Mouse (Mus musculus): ENCODE measurements at regions not wholly inside any gene's neighbourhood (a gene's known extent, or its start where the extent isn't known, plus 50 kb on each side); places are given as distances from the start of the nearest gene placed in this dataset.
"Not testable (repeated sequence)": the region's sequence is repeated elsewhere in the genome, so short reads cannot be mapped to it uniquely, and the experiment has no call there.

DNA sequence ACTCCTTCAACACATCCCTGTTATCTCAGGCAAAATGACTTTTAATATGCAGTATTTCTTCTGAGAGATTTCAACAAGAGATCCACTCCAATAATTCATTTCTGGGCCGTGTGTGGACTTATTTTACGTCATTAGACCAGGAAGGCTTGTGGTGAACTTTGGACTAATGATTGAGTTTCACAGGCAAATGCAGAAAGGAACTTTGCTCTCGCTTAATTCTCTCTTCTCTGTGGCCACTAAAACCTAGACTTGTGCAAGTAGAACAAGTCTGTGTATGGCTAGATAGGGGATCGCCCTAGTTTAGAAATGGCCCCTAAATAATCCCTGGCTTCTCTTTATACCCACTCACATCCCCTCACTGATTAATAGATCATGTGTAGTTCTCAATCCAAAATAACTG lies 50.6 kb upstream of the Ppp1r12a start:
- DNase-seq = no peak

DNA sequence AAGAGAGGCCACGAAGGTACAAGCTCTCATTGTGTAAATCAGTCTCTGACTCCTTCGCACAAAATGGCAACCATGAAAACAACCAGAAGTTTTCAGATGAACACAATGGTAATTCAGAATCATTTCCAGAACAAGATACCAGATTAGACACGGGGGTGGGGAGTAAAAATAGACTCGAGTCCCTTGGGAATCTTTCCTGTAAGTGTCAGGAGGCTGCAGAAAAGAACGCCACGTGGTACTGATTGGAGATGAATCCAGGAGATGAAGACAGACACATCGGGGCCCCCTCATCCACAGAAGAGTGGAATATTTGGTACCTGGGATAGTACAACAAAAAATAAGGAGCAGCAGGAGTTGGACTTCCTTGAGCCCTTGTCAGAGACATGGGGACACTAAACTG lies 51.1 kb upstream of the Ppp1r12a start:
- no peak for DNase-seq

DNA sequence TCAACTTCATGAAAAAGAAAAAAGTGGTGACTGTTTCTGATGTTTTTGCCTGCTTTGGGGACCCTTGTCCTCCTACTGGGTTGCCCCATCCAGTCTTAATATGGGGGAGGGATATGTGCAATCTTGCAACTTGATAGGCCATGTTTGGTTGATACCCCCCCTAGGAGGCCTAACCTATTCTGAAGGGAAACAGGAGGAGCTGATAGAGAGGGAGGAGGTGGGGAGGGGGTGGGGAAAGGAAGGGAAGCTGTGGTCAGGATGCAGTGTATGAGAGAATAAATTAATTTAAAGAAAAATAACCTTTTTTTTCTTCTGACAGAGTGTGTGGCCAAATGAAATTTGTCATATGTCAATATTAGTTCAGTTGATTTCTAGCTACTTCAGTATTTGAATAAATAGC lies 51.8 kb upstream of the Ppp1r12a start:
- no peak for DNase-seq

DNA sequence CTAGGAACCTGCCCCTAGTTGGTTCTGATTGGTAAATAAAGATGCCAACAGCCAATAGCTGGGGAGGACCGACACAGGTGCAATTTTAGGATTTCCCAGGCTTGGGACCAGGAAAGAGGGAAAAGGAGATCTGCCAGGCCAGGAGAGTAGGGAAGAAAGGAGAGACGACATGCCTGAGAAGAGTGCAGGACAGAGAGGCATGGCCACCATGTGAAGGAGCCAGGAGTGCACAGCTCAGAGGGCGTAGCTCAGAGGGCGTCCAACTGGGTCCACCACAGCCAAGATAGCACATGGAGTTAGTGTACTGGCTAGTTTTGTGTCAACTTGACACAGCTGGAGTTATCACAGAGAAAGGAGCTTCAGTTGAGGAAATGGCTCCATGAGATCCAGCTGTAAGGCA lies 53.5 kb upstream of the Ppp1r12a start:
- not testable (repeated sequence) for DNase-seq

DNA sequence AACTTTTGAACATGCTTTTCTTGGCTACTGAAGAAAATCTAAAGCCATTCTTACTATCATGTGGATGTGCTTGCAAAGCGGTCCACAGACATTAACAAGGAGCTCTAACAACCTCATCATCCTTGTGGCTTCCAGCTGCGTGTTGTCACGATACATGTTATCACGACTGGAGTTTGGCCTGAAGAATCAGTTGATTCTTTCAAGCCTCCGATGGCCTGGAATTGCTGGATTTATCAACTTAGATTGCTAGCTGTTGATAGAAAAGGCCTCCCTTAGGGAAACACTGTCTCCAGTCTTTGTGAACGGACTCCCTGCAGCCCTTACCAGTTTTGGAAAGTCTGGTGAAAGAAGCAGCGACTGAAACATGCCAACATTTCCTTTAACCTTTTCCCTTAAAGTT lies 60.5 kb upstream of the Ppp1r12a start:
- no peak for DNase-seq

DNA sequence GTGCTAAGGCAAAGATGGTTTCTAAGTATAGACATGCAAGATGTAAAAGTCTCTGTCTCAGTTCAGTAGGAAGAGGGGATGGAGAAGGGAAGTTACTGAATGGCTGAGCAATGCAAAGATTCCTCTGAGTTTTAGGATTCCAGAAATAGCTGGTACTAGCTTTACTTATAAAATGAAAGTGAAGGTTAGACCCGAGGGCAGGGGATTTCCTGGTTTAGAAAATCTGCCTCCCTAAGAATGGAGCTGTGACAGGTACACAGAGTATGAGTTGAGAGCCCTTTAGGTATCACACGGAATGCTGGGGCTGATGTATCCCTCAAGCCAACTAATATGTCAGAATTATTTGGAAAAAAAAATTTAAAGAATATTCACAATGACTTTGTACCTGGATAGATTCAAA lies 69.0 kb upstream of the Ppp1r12a start:
- no peak for DNase-seq

DNA sequence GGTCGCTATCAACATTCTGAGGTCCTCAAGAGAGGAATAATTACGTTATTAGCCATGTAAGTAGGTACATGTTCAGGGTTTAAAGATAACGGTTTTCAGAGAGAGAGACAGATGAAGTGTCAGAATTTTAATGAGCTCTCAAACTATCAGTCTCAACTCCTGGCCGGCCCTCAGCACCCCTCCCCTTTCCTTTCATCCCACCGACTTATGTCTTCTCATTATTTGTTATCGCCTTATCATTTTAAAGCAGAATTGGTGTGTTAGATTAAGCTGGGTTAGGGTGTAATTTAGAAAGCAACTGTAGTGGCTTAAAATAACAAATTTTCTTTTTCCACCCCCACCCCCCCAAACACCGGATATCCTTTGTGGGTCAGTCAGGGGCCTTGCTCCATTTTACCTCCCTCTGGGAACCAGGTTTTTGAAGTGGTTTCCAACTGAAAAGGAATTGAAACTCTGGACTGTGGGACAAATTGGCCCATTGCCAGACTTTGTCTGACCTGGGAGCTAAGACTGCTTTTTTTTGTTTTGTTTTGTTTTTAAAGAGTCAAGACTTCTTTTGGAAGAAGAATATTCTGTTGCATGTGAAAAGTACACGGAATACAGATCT lies 72.5 kb upstream of the Ppp1r12a start:
- no peak for DNase-seq

DNA sequence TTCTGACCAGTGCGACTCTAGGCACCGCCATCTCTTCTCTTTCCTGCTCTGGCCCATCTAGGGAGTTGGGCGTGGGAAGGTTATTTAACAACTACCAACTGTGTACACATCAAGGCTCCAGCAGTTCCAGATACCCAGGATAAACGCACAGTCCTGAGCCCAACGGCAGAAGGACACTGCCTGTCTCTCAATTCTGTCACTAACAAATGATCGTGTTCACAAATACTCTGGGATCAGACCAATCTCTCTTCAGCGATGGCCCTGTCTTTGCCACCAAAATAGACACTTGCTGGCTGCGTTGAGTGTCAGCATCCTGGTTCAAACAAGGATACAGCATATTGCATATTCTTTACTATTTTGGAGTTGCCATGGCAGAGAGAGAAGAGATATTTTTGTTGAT lies 73.1 kb upstream of the Ppp1r12a start:
- DNase-seq = no peak

DNA sequence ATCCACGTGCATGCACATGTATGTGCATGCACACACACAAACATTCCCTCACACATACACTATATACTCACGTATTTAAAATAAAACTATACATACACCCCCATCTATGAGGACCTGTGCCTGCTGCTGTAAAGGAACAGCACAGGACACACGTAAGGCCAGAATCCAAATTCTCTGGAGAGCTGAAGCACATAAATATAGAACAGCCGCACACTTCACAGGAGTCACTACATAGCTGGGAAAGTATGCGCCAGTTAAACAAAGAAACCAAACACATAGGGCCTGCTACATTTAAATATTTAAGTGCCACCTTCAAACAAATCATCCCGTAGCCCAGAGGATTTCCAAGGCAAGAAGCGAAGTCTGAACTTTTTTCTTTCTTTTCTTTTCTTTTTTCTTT lies 73.8 kb upstream of the Ppp1r12a start:
- no peak for DNase-seq

DNA sequence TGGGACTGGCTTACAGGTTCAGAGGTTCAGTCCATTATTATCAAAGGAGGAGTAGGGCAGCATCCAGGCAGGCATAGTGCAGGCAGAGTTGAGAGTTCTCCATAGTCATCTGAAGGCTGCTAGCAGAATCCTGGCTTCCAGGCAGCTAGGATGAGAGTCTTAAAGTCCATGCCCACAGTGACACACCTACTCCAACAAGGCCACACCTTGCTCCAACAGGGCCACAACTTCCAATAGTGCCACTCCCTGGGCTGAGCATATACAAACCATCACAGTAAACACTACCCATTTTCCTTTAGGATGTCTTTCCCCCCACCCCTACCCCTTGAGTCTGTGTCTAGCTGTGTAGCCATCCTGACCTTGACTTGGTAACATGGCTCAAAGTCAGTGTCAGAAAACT lies 78.8 kb upstream of the Ppp1r12a start:
- no peak for DNase-seq

DNA sequence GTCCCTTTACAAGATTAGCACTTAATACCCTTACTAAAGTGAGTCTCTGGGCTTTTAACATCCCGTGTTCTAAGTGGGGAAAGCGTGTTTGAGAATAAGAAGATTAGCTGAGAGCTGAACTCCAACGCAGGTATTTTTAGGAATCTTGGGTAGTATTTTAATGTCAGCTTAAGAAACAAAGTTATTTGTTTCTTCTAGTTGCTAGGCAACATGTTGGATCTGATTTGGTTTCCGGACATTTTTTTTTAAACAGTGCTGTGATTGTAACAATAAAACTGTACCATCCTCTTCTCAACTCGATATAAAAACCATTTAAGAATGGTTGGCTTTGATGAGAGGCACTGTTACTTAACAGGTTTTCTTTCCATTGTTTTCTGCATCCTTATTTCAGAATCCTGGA lies 86.8 kb upstream of the Ppp1r12a start:
- no peak for DNase-seq

DNA sequence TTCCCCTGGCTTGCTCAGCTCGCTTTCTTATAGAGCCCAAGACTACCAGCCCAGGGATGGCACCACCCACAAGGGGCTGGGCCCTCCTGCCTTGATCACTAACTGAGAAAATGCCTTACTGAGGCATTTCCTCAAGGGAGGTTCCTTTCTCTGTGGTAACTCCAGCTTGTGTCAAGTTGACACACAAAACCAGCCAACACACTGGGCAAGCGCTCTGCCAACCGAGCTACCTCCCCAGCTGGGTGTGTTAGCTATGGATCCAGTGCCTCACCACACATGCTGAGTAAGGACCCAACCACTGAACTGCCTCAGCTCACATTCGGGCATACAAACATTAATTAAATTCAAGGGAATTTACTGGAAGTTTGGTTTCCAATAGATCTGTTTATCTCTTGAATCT lies 88.2 kb upstream of the Ppp1r12a start:
- no peak for DNase-seq

DNA sequence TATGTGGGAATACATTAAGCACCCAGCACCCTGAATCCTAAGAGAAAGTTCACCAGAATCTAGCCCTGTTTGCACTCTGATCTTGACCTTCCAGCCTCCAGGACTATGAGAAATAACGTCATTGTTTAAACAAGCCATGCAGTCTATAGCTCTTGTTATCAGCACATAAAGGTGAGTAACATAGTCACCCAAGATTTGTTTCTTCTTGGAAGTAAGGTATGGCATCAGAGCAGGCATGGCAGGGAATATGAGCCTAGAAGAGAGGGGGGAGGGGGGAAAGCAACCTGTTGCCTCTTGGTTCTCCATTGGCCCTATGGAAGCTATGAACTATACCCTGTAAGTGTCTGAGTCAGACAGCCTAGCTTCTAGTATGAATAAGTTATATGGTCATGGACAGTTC lies 89.8 kb upstream of the Ppp1r12a start:
- no peak for DNase-seq

DNA sequence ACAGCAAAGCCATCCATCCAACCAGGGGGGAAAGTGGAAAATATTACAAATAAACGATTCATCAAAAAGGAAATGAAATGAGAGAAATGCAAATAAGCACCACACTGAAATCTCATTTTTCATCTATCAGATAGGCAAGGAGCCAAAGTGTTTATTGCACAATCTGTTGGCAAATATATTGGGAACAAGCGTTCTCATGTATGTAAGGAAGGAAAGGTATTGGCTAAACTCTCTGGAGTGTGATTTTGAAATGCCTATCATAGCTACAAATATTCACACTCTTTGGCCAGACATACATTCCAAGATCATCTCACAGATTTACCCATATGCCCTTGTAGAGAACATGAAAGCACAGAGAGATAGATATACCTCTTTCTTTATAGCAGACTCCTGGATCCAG lies 90.6 kb upstream of the Ppp1r12a start:
- no peak for DNase-seq

DNA sequence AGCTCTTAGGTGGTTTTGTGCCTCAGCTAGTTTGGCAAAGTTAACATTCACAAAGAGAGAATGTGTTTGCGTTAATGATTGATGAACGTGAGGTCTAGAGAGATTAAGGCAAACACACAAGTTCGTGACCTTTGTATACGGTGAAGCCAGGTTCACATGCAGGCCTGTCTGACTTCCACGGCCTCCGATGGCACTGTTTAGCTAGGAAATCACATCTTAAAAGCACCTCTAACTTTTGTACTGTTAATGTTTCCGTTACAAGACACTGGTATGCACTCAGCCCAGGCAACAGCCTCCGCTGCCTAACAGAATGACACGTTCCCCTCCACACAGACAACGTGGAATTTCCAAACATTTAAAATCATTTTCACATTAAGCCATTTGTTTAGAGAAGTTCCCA lies 94.3 kb upstream of the Ppp1r12a start:
- no peak for DNase-seq

DNA sequence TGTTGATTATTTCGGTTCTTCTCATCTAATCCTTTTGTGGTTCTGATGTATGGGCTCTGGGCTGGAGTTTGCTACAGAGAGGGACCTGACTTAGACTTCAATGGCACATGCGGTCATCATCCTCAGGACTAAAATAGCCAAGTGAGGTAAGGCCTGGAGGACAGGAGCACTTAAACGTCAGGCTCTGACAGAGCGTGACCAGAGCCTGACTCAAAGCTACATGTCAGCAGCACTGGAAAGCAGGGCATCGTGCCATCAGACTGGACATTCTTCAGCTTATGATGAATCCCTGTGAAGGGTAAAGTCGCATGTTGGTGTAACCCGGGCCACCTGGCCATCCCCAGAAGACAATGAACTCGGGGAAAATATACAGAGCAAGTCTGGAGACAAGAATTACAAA lies 95.8 kb upstream of the Ppp1r12a start:
- DNase-seq = peak; percentile 42

DNA sequence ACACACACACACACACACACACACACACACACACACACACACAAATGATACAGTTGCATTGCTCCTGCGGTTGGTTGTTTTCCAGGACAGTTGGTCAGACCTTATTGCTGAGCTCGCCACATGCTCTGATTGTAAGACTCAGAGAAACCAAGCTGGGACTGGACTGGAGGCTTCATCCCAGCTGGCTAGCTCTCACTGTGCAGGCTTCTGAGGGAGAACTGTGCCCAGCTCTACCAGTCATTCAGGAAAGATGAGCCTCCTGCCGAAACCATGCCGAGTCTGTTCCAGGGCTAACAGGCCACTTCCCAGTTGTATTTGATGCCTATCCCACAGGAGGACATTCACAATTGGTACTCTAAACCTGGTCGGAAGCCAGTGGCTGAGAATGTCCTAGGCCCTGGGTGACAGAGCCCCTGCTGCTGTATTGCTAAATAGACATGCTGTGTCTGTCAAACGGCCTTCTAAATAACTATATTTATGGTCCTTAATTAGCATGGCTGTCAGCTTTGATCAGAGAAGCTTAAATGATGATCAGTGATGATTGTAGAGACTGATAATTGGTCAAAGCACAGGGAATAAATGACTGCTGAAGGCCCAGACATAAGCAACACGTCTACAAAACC lies 100.1 kb upstream of the Ppp1r12a start:
- no peak for DNase-seq

DNA sequence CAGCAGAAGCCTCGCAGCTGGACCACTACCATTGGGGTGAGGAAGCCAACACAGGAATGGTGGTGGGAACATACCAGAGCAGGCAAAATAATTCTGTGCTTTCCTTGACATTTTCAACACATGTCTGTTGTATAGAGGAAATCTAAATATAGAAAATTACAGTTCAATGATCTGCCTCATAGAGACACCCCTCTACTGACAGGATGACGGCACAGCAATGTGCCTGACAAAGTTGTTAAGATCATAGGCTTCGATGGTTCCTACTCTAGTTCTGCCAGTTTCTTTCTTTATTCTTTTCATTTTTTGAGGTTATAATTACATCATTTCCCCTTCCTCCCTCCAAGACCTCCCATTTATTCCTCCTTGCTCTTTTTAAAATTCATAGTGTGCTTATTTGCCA lies 101.4 kb upstream of the Ppp1r12a start:
- no peak for DNase-seq

DNA sequence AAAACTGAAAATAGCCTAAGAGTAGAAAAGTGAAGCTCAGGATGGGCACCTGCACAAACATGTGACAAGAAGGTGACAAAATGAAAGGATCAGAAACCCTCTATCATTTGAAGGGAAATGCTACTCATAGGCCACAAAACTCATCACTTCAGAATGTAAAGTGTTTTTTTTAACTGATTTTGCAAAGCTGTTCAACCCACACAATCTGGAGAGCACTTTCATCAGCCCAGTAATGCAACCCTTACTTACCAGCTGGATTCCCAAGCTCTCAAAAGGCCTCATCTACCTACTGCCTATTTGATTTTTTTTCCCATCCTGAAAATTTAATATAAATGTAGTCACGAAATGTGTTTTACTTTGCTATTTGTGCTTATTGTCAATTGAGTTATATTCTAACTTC lies 110.4 kb upstream of the Ppp1r12a start:
- DNase-seq = no peak

DNA sequence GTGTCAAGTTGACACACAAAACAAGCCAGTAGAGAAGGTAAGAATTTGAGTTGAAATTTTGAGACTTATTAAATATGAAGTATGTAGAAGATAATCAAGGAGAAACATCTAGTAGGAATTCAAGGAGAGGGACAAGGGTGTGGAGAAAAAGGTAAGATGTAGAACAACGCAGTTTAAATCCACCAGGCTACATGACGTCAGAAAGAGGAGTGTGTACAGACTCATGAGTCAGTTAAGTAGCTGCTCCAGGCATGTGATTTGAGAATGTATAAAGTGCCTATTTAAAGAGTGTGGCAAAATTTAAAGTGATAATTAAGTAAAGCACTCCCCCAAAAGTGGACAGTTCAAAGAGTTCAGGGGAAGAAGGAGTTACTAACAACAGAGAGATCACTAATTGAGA lies 113.6 kb upstream of the Ppp1r12a start:
- no peak for DNase-seq

DNA sequence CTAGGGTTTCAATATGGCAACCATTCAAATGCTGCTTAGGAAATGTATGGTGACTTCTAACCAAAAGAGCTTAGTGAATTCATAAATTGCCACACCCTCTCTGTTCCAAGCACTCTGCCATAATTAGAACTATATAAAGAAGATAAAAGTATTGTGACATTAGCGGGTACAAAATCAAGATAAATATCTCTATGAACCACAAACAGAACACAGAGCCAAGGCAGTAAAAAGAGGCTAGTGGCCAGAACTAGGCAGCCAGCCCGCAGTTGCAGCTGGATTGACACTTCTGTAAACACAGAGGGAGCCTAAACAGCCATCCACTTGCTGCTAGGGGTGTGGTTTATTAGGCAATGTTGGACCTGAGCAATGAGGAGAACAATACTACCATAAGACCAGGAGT lies 118.5 kb upstream of the Ppp1r12a start:
- DNase-seq = no peak

DNA sequence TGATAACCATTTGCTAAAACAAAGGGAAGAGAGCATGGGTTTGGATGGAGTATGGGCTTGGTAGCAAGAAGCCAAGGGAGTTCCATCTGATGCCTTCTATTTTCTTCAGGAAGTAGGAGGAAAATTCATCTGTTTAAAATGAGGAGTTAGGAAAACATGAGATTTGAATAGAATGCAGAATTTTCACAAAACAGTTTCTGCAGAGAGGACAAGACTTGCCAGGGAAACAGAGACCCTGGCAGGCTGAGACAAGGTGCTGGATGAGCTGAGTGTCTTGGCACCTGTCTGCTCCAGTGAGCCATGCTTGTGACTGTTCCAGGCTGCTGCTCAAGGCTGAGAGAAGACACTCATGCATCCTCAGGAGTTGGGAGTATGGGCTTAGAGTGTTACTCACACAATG lies 122.0 kb upstream of the Ppp1r12a start:
- no peak for DNase-seq

DNA sequence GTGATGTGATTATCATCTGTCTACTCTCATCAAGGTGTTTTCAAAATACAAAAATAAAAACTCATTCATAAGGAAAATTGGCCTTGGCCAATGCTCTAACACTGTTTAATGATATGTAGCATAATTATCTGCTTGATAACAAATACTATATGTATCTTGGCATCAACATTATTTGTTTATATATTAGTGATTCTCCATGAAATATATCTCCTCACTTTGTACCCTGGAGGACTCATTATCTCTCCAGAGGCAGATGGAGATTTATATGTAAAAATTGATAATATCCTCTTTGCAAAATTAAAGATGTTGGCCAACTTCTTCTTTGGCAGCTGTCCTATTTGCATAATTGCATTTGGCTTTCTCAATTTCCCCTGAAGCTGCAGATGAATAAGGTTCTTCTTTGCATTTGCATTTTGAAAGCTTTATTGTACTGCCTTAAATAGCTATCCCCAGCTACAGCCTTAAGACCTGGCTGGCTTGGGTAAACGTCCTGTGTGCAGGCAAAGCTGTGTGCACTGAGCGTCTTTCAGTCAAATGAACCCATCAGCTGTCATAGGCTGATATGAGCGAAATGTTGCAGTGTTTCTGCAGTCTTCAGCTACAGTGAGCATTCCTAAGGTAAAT lies 124.7 kb upstream of the Otogl start:
- DNase-seq = no peak

DNA sequence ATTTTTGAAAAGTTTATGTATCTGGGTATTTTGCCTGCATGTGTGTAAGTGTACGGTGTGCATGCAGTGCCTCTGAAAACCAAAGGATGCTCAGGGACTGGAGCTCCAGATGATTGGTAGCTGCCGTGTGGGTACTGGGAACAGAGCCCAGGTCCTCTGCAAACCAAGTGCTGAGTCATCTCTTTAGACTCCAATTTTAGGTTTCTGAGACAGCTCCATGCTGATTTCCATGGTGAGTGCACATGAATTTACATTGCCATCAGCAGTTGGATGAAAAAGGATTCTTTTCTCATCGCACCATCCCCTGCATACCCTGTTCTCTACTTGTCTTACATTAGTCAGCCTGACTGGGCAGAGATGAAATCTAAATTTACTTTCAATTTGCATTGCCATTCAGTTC lies 122.1 kb upstream of the Otogl start:
- no peak for DNase-seq

Measured in adrenal gland, postnatal 25 days (tissue).